Mouse (Mus musculus): Measurements from ENCODE around the gene Gdf1. TPM values are rescaled to one million over a fixed set of nuclear protein-coding genes. Genes with fewer than 3 reads are reported as not detected.

Gdf1 gene
- 2.2 and 4.4 TPM in 2 replicates for polyA plus RNA-seq (2016; fragmentation: Nextera tagmentation; extraction: Ambion mirVana)

GRCm38 (mm10) chr8:70329124-70329834 is at the start of gene Gdf1:
Gene Gdf1, plus strand, starts transcription at chr8:70329817.
- Histone ChIP-seq H3K4me3 (peak within 1 kb of the TSS; percentile 13), H3K36me3 (peaks cover 66% of the 10 kb centered on the region), H3K9ac (peak within 1 kb of the TSS; percentile 18; the same call in 1 of the 2 replicates), H3K27me3 (peaks cover 26% of the 10 kb centered on the region), H3K4me2 (replicated peaks) (peak within 1 kb of the TSS; percentile 38), H3K4me1 (peaks cover 31% of the 10 kb centered on the region), H3K27ac (peak within 1 kb of the TSS; percentile 57), H3K9me3 (replicated peaks) (no peaks in the 10 kb centered on the region)
- no peak for ATAC-seq (ENCODE audit: low FRiP score)
- WGBS: 22% methylated on average over 14 of the region's 14 CpGs

GRCm38 (mm10) chr8:70281001-70281400 is 48.6 kb upstream of the Gdf1 start:
- no peak overlapping the region for H3K27ac ChIP-seq
- H3K9me3 ChIP-seq (replicated peaks): no peaks in the 10 kb centered on the region
- H3K4me3 ChIP-seq: no peak overlapping the region
- no peak for ATAC-seq (ENCODE audit: low FRiP score)
- H3K4me2 ChIP-seq (replicated peaks): no peak overlapping the region
- peaks cover 18% of the 10 kb centered on the region for H3K4me1 ChIP-seq
- no peaks in the 10 kb centered on the region for H3K27me3 ChIP-seq
- H3K9ac ChIP-seq: no peak overlapping the region
- WGBS: 55% methylated on average over 3 of the region's 3 CpGs
- peaks cover 11% of the 10 kb centered on the region for H3K36me3 ChIP-seq

GRCm38 (mm10) chr8:70282603-70283135 is 46.9 kb upstream of the Gdf1 start, which contains the start of gene Homer3:
Gene Homer3, plus strand, starts transcription at chr8:70282827.
- H3K4me3 ChIP-seq: peak within 1 kb of the TSS; percentile 89
- H3K9ac ChIP-seq: peak within 1 kb of the TSS; percentile 92
- H3K36me3 ChIP-seq: peaks cover 27% of the 10 kb centered on the region
- H3K4me2 ChIP-seq (replicated peaks): peak within 1 kb of the TSS; percentile 71
- no peaks in the 10 kb centered on the region for H3K9me3 ChIP-seq (replicated peaks)
- WGBS: 2% methylated on average over 36 of the region's 36 CpGs
- ATAC-seq (ENCODE audit: low FRiP score): peak; percentile 86
- H3K4me1 ChIP-seq: peaks cover 18% of the 10 kb centered on the region
- peak within 1 kb of the TSS; percentile 62 for H3K27ac ChIP-seq
- H3K27me3 ChIP-seq: no peaks in the 10 kb centered on the region

- peak; percentile 63 for ATAC-seq (ENCODE audit: low FRiP score)
- H3K9me3 ChIP-seq (replicated peaks): no peaks in the 10 kb centered on the region
- no peaks in the 10 kb centered on the region for H3K27me3 ChIP-seq
- peak overlapping the region; percentile 92 for H3K9ac ChIP-seq
- H3K27ac ChIP-seq: peak overlapping the region; percentile 62
- peak overlapping the region; percentile 71 for H3K4me2 ChIP-seq (replicated peaks)
- peak overlapping the region; percentile 89 for H3K4me3 ChIP-seq
- H3K36me3 ChIP-seq: peaks cover 34% of the 10 kb centered on the region
- peaks cover 18% of the 10 kb centered on the region for H3K4me1 ChIP-seq
- under 1% methylated on average over 55 of the region's 55 CpGs for WGBS
Measured at GRCm38 (mm10) chr8:70283136-70284077, 46.2 kb upstream of the Gdf1 start.

- Histone ChIP-seq H3K4me3 (peak overlapping the region; percentile 89; the same call in 1 of the 2 replicates), H3K27me3 (no peaks in the 10 kb centered on the region), H3K4me2 (replicated peaks) (peak overlapping the region; percentile 71), H3K4me1 (peaks cover 18% of the 10 kb centered on the region), H3K9me3 (replicated peaks) (no peaks in the 10 kb centered on the region), H3K27ac (no peak overlapping the region), H3K9ac (no peak overlapping the region), H3K36me3 (peaks cover 42% of the 10 kb centered on the region)
- WGBS: 83% methylated on average over 5 of the region's 5 CpGs
- ATAC-seq (ENCODE audit: low FRiP score): no peak
Measured at GRCm38 (mm10) chr8:70284421-70284820, 45.2 kb upstream of the Gdf1 start.

DNA sequence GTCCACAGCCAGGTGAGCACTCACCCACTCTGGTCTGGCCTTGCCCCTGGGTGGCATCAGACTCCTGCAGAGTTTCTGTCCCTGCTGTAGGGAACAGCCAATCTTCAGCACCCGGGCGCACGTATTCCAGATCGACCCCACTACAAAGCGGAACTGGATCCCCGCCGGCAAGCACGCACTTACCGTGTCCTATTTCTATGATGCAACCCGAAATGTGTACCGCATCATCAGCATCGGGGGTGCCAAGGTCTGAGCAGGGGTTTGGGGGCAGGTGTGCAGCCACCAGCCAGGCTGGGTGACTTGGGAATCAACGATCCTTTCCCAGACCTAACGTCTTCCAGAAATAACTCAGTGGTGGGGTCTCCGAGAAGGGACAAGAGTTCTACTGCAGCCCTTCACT is 44.3 kb upstream of the Gdf1 start:
- H3K27me3 ChIP-seq: no peaks in the 10 kb centered on the region
- H3K36me3 ChIP-seq: peaks cover 49% of the 10 kb centered on the region
- H3K27ac ChIP-seq: no peak overlapping the region
- no peak overlapping the region for H3K4me2 ChIP-seq (replicated peaks)
- H3K9me3 ChIP-seq (replicated peaks): no peaks in the 10 kb centered on the region
- ATAC-seq (ENCODE audit: low FRiP score): no peak
- H3K4me1 ChIP-seq: peaks cover 18% of the 10 kb centered on the region
- WGBS: 98% methylated on average over 15 of the region's 15 CpGs
- no peak overlapping the region for H3K9ac ChIP-seq
- H3K4me3 ChIP-seq: no peak overlapping the region

DNA sequence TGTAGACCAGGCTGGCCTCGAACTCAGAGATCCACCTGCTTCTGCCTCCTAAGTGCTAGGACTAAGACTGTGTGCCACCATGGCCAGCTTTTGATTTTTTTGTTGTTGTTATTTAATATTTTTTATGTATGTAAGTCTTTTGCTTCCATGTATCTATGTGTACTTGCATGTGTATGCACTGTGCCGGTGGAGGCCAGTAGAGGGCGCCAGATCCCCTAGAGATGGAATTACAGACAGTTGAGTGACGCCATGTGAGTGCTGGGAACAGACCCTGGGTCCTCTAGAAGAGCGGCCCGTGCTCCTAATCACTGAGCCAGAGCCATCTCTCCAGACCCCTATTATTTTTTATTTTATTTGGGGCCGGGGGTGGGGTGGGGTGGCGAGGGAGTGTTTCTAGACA is 42.9 kb upstream of the Gdf1 start:
- Histone ChIP-seq H3K4me3 (no peak overlapping the region), H3K4me2 (replicated peaks) (no peak overlapping the region), H3K4me1 (peaks cover 18% of the 10 kb centered on the region), H3K27ac (no peak overlapping the region), H3K9me3 (replicated peaks) (no peaks in the 10 kb centered on the region), H3K27me3 (no peaks in the 10 kb centered on the region), H3K36me3 (peaks cover 63% of the 10 kb centered on the region), H3K9ac (no peak overlapping the region)
- WGBS: 93% methylated on average over 8 of the region's 8 CpGs
- no peak for ATAC-seq (ENCODE audit: low FRiP score)

DNA sequence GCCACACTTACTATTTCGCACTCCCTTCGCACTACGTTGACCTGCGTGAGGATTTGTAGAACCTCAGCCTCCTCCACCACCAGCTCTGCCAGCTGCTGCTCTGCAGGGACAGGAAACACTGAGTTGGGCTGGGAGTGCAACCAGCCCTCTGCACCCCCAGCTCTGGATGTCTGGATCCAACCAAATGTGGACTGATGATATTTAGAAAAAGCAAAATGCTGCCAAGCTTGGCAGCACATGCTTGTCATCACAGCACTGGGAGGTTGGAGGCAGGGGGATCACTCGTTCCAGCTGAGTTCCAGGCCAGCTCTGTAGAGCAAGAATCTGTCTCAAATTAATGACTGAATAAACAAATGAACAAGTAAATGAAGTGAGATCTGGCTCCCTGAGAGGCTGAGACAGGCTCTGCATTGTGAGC is 35.6 kb upstream of the Gdf1 start:
- H3K4me3 ChIP-seq: no peak overlapping the region
- no peak overlapping the region for H3K27ac ChIP-seq
- no peaks in the 10 kb centered on the region for H3K27me3 ChIP-seq
- no peaks in the 10 kb centered on the region for H3K4me1 ChIP-seq
- H3K9ac ChIP-seq: no peak overlapping the region
- WGBS: 82% methylated on average over 5 of the region's 5 CpGs
- H3K36me3 ChIP-seq: peaks cover 91% of the 10 kb centered on the region
- no peak for ATAC-seq (ENCODE audit: low FRiP score)
- H3K9me3 ChIP-seq (replicated peaks): no peaks in the 10 kb centered on the region
- no peak overlapping the region for H3K4me2 ChIP-seq (replicated peaks)

DNA sequence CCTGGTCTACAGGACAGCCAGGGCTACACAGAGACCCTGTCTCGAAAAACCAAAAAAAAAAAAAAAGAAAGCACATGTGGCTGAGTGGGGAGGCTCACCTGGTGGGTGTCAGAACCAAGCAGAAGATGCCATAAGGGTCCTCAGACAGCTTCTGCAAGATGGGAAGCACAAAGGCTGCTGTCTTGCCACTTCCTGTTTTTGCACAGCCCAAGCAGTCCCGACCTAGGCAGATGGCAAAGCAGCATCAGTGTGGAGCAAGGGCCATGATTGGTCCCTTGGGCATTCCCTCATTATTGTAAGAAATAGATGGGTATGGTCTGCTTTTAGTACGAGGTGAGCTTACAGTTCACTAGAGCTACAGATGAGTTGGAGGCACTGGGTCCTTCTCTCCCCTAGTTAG is 28.7 kb upstream of the Gdf1 start:
- Histone ChIP-seq H3K4me3 (no peak overlapping the region), H3K4me2 (replicated peaks) (0 out of 2 replicates have a peak overlapping the region, but pooled peaks have one; percentile 93), H3K27me3 (no peaks in the 10 kb centered on the region), H3K4me1 (peaks cover 22% of the 10 kb centered on the region), H3K9me3 (replicated peaks) (no peaks in the 10 kb centered on the region), H3K9ac (no peak overlapping the region), H3K27ac (no peak overlapping the region), H3K36me3 (peaks cover 54% of the 10 kb centered on the region)
- ATAC-seq (ENCODE audit: low FRiP score): no peak
- WGBS: 82% methylated on average over 3 of the region's 3 CpGs

DNA sequence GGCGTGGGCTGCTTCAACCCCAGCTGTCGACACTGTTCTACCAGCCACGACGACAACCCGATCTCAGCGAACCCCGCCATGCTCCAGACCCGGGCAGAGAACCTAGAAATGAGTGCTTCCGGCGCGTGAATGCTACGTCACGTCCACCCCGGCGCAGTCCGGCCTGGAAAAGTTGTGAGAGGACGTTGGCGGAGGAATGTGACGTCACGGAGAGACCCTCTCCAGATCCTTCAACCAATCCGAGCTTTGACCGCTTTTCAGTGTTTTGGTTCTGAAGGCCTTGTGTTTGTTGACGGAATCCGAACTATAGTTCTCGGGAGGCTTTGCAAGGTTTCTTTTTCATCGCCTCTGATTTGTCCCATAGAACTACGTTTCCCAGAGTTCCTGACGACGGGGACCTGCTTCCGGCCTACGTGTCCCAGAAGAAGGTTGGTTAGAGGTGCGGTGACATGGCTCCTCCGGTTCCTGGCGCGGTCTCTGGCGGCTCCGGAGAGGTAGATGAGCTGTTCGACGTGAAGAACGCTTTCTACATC is 27.2 kb upstream of the Gdf1 start, which contains the start of the genes Ddx49 and Cope:
Gene Ddx49, minus strand, starts transcription at position 132 of the 533 bp plus-strand sequence.
Gene Cope, plus strand, starts transcription at position 161 of the 533 bp plus-strand sequence.
- Histone ChIP-seq H3K27me3 (no peaks in the 10 kb centered on the region), H3K9me3 (replicated peaks) (no peaks in the 10 kb centered on the region), H3K36me3 (peaks cover 50% of the 10 kb centered on the region), H3K4me3 (peak within 1 kb of the TSS; percentile 82), H3K27ac (peak within 1 kb of the TSS; percentile 62; the same call in 1 of the 2 replicates), H3K9ac (peak within 1 kb of the TSS; percentile 81), H3K4me1 (peaks cover 22% of the 10 kb centered on the region), H3K4me2 (replicated peaks) (peak within 1 kb of the TSS; percentile 93)
- under 1% methylated on average over 40 of the region's 40 CpGs for WGBS
- ATAC-seq (ENCODE audit: low FRiP score): peak; percentile 92

- Histone ChIP-seq H3K9ac (peak overlapping the region; percentile 81), H3K27ac (peak overlapping the region; percentile 62; the same call in 1 of the 2 replicates), H3K4me2 (replicated peaks) (peak overlapping the region; percentile 93), H3K4me3 (peak overlapping the region; percentile 82), H3K27me3 (no peaks in the 10 kb centered on the region), H3K9me3 (replicated peaks) (no peaks in the 10 kb centered on the region), H3K36me3 (peaks cover 50% of the 10 kb centered on the region), H3K4me1 (peaks cover 22% of the 10 kb centered on the region)
- WGBS: 4% methylated on average over 16 of the region's 16 CpGs
- ATAC-seq (ENCODE audit: low FRiP score): peak; percentile 41; the same call in 1 of the 2 replicates
Measured at GRCm38 (mm10) chr8:70302901-70303300, 26.7 kb upstream of the Gdf1 start.

All from hindbrain, embryonic 12.5 days (tissue).